Mouse (Mus musculus) E14TG2a.4 (cell line): ENCODE data around the gene Epha4.

ENCODE experiments used
- CTCF ChIP-seq: conservative IDR thresholded peaks from 2 replicates; pipeline ENCODE4 v1.5.1; 2014; ENCODE audit warnings: low read length
- POU5F1 ChIP-seq: IDR thresholded peaks from 2 replicates; pipeline ENCODE4 v1.6.1; 2014; ENCODE audit warnings: low read length, borderline replicate concordance

DNA sequence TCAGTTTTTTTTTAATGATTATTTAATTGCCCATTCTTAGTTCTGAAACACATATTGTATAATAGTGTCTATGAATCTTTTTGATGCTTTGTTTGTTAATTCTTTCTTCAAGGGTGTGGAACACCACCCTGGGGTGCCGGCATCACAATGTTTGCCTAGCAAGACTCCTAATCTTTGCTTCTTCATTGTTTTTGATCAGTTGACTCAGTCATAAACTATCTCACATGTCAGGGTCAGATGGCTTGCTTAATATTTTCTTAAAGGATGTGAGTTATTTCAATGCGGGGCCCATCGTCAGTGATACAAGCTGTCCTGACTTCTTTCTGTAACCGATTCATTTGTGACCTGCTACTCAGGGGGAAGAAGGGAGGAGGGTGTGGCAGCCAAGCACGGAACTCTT lies 4.3 kb downstream of the Epha4 start:
- TF ChIP-seq CTCF (no peak), POU5F1 (no peak)
